Comparison of ENCODE assay signal across 20 mouse cellular contexts in the genomic region with DNA sequence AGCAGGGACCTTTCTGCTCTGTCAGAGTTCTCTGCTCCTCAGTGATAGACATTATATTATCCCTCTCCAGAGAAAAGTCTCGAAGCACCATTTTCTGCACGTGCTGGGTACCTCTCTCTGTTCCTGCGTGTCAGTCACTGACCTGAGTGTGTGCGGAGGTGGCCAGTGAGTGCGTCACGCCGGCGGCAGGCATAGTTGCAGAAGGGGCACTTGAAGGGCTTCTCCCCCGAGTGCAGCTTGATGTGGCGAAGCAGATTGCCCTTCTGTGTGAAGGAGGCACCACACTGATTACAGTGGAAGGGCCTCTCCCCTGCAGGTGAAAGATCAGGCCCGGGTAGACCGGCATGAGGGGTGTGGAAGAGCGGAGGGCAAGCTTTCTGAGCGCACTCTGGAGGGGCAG. TPM values are rescaled to one million over a fixed set of nuclear protein-coding genes. Genes with fewer than 3 reads are reported as not detected.
A peak's percentile ranks its signal among the peaks of the same experiment; 100 is the strongest.
DNase-seq lines count a peak whose midpoint lies in the region; TF ChIP-seq lines count a peak whose summit lies in the region.
"Had no signal": no experiment of that assay in that cellular context is flagged by ENCODE, and none has a peak within 500 bp of the region (broad histone marks: within the 10 kb centered on the region; RNA-seq: fewer than 3 reads in every experiment).

No protein-coding gene starts in this region.

- no peaks in the 10 kb centered on the region for H3K9me3 ChIP-seq in heart, embryonic 10.5 days
- H3K9me3 ChIP-seq in limb, embryonic 10.5 days (replicated peaks), result no peaks in the 10 kb centered on the region
- H3K9me3 ChIP-seq: embryonic facial prominence, embryonic 10.5 days; embryonic facial prominence, embryonic 12.5 days; forebrain, embryonic 13.5 days; forebrain, embryonic 15.5 days; G1E had no signal

- peaks cover 43% of the 10 kb centered on the region for H3K4me1 ChIP-seq in heart, embryonic 10.5 days
- no peaks in the 10 kb centered on the region for H3K4me1 ChIP-seq in heart, adult 2 months (ENCODE audit: control insufficient read depth, insufficient read depth, low read length)
- H3K4me1 ChIP-seq in limb, embryonic 10.5 days, result peaks cover 5% of the 10 kb centered on the region

- no peak for TF ChIP-seq EP300 in heart, adult 2 months (IDR thresholded peaks at IDR 0.05; ENCODE audit: insufficient read depth, low read depth, low read length)

- peaks cover 21% of the 10 kb centered on the region for H3K27me3 ChIP-seq in heart, embryonic 10.5 days (ENCODE audit: insufficient read depth, poor library complexity, severe bottlenecking)
- H3K27me3 ChIP-seq in heart, adult 2 months (ENCODE audit: control insufficient read depth, insufficient read depth, low read length), result no peaks in the 10 kb centered on the region
- peaks cover 9% of the 10 kb centered on the region; the same call in 1 of the 2 replicates for H3K27me3 ChIP-seq in limb, embryonic 10.5 days (ENCODE audit: low read depth, poor library complexity, severe bottlenecking)
- H3K27me3 ChIP-seq: embryonic facial prominence, embryonic 12.5 days; forebrain, embryonic 13.5 days; forebrain, embryonic 15.5 days; Patski had no signal

- no peak for TF ChIP-seq CTCF in heart, adult 2 months (IDR thresholded peaks at IDR 0.05)

- H3K27ac ChIP-seq in heart, embryonic 10.5 days, result peak overlapping the region; percentile 36; the same call in 1 of the 2 replicates
- H3K27ac ChIP-seq in heart, adult 2 months, result no peak overlapping the region
- H3K27ac ChIP-seq in limb, embryonic 10.5 days, result no peak overlapping the region
- H3K27ac ChIP-seq: embryonic facial prominence, embryonic 10.5 days; embryonic facial prominence, embryonic 12.5 days; forebrain, embryonic 13.5 days; forebrain, embryonic 15.5 days had no signal

- intact Hi-C loops in heart, adult 2 months (cut with DNase I), result no loop called here

- peaks cover 17% of the 10 kb centered on the region for H3K36me3 ChIP-seq in heart, embryonic 10.5 days
- H3K36me3 ChIP-seq in heart, adult 2 months (ENCODE audit: control insufficient read depth, insufficient read depth, low read length), result no peaks in the 10 kb centered on the region
- peaks cover 44% of the 10 kb centered on the region for H3K36me3 ChIP-seq in limb, embryonic 10.5 days

- TF ChIP-seq POLR2A in heart, adult 2 months (IDR thresholded peaks at IDR 0.05; ENCODE audit: insufficient read depth, low read depth, low read length), result no peak

- WGBS in heart, embryonic 10.5 days, result 76% methylated on average over 14 of the region's 14 CpGs
- WGBS in heart, adult 2 months, result 82% methylated on average over 14 of the region's 14 CpGs
- WGBS in limb, embryonic 10.5 days, result 89% methylated on average over 14 of the region's 14 CpGs

- no peak overlapping the region for H3K4me3 ChIP-seq in heart, embryonic 10.5 days
- no peak overlapping the region for H3K4me3 ChIP-seq in heart, adult 2 months
- no peak overlapping the region for H3K4me3 ChIP-seq in limb, embryonic 10.5 days
- H3K4me3 ChIP-seq: embryonic facial prominence, embryonic 10.5 days; embryonic facial prominence, embryonic 12.5 days; forebrain, embryonic 13.5 days; forebrain, embryonic 15.5 days had no signal

- no peak overlapping the region for H3K9ac ChIP-seq in heart, adult 2 months (ENCODE audit: low read depth, low read length)
- H3K9ac ChIP-seq: embryonic facial prominence, embryonic 12.5 days; forebrain, embryonic 13.5 days; forebrain, embryonic 15.5 days; forebrain, postnatal 0 days had no signal

- no peaks in the 10 kb centered on the region for H3K79me2 ChIP-seq in heart, adult 2 months (replicated peaks; ENCODE audit: control insufficient read depth, insufficient read depth, low read length)

- DNase-seq in heart, embryonic 10.5 days (ENCODE audit: low spot score), result no peak
- no peak for DNase-seq in heart, adult 2 months
- peak; percentile 17 to 51 for DNase-seq in lung, postnatal 4 days
- no peak for DNase-seq in lung, postnatal 14 days
- no peak for DNase-seq in limb, embryonic 10.5 days (ENCODE audit: low spot score)
- DNase-seq: adrenal gland, adult 8-10 months; adrenal gland, postnatal 14 days; adrenal gland, postnatal 36 days; cerebellum, adult 11-12 months; cerebellum, adult 2 months; cerebellum, adult 9-10 months; cerebellum, postnatal 10 days; cerebellum, postnatal 25 days; forebrain, postnatal 0 days had no signal

RNA-seq across cellular contexts. Expression of gene Ikzf4, which starts 5.8 kb away (rescaled TPM):
- 2.3 and 2.7 TPM in 2 replicates for polyA plus RNA-seq in heart, embryonic 10.5 days (2016; fragmentation: Nextera tagmentation; extraction: Ambion mirVana)
- total RNA-seq in heart, adult 2 months (2021), result 1 to 10 TPM in 1 of 2 experiments, under 1 TPM in 1; 0.97 to 1.8 TPM
- 0.88 TPM in 2 replicates for polyA plus RNA-seq in heart, adult 2 months (2012; rRNA removed)
- 2.4 and 2.9 TPM in 2 replicates for polyA plus RNA-seq in limb, embryonic 10.5 days (2016; fragmentation: Nextera tagmentation; extraction: Ambion mirVana)

RNA-seq across cellular contexts. Expression of gene Rps26, which starts 13.5 kb away (rescaled TPM):
- polyA plus RNA-seq in heart, embryonic 10.5 days (2016; fragmentation: Nextera tagmentation; extraction: Ambion mirVana), result 400 and 429 TPM in 2 replicates
- total RNA-seq in heart, adult 2 months (2021), result 100 to 1,000 TPM; 229 to 279 TPM
- 315 and 337 TPM in 2 replicates for polyA plus RNA-seq in heart, adult 2 months (2012; rRNA removed)
- polyA plus RNA-seq in limb, embryonic 10.5 days (2016; fragmentation: Nextera tagmentation; extraction: Ambion mirVana), result 592 and 676 TPM in 2 replicates

RNA-seq across cellular contexts. Expression of gene Suox, which starts 33.9 kb away (rescaled TPM):
- polyA plus RNA-seq in heart, embryonic 10.5 days (2016; fragmentation: Nextera tagmentation; extraction: Ambion mirVana), result 11.8 and 15.7 TPM in 2 replicates
- 10 to 100 TPM; 25.6 to 26.6 TPM for total RNA-seq in heart, adult 2 months (2021)
- 21.8 and 37.9 TPM in 2 replicates for polyA plus RNA-seq in heart, adult 2 months (2012; rRNA removed)
- 11.3 and 12.5 TPM in 2 replicates for polyA plus RNA-seq in limb, embryonic 10.5 days (2016; fragmentation: Nextera tagmentation; extraction: Ambion mirVana)

RNA-seq across cellular contexts. Expression of gene Erbb3, which starts 50.5 kb away (rescaled TPM):
- 7.4 and 7.7 TPM in 2 replicates for polyA plus RNA-seq in heart, embryonic 10.5 days (2016; fragmentation: Nextera tagmentation; extraction: Ambion mirVana)
- 1 to 10 TPM; 6.3 to 8.2 TPM for total RNA-seq in heart, adult 2 months (2021)
- polyA plus RNA-seq in heart, adult 2 months (2012; rRNA removed), result 5.5 and 7.7 TPM in 2 replicates
- polyA plus RNA-seq in limb, embryonic 10.5 days (2016; fragmentation: Nextera tagmentation; extraction: Ambion mirVana), result 3.2 and 5.3 TPM in 2 replicates

RNA-seq across cellular contexts. Expression of gene Rab5b, which starts 56.1 kb away (rescaled TPM):
- polyA plus RNA-seq in heart, embryonic 10.5 days (2016; fragmentation: Nextera tagmentation; extraction: Ambion mirVana), result 66.2 and 69.1 TPM in 2 replicates
- 10 to 100 TPM; 72.8 to 80.0 TPM for total RNA-seq in heart, adult 2 months (2021)
- polyA plus RNA-seq in heart, adult 2 months (2012; rRNA removed), result 68.9 and 111 TPM in 2 replicates
- polyA plus RNA-seq in limb, embryonic 10.5 days (2016; fragmentation: Nextera tagmentation; extraction: Ambion mirVana), result 54.0 and 68.0 TPM in 2 replicates

Comparison
In these comparisons a context has a peak if more than half of its experiments do, and no peak if none do; other contexts are left out.
1. DNase-seq: peak in lung, postnatal 4 days (2 of 2); none in heart, embryonic 10.5 days (single experiment), heart, adult 2 months (0 of 2), lung, postnatal 14 days (single experiment) and limb, embryonic 10.5 days (single experiment).